Mouse (Mus musculus) forebrain, embryonic 14.5 days (tissue): ENCODE data around the gene Zfp735. TPM values are rescaled to one million over a fixed set of nuclear protein-coding genes. Genes with fewer than 3 reads are reported as not detected.

ENCODE experiments used
- ATAC-seq: fragments of 200-750 bp; cut with Nextera tagmentation; 2 replicates; pipeline ENCODE4 v1.8.0; 2017; ENCODE audit warnings: mild to moderate bottlenecking, moderate library complexity
- DNase-seq: peaks from one replicate; pipeline ENCODE4 v3.0.0-alpha.2; 2015; ENCODE audit warnings: low spot score
- H3K27ac ChIP-seq: fragments of 300-500 bp; sonication (generic); 2 replicates; pipeline ENCODE4 v1.5.1; 2014; ENCODE audit warnings: low read depth, mild to moderate bottlenecking, control low read depth, low read length, moderate library complexity
- H3K27me3 ChIP-seq: fragments of 300-500 bp; sonication (generic); replicated peaks from 2 replicates; pipeline ENCODE4 v1.6.1; 2014; ENCODE audit warnings: low read length, control low read depth, mixed read lengths; ENCODE audit not compliant: control insufficient read depth, insufficient read depth
- H3K36me3 ChIP-seq: fragments of 300-500 bp; sonication (generic); 2 replicates; pipeline ENCODE4 v1.6.1; 2014; ENCODE audit warnings: low read length, control low read depth; ENCODE audit not compliant: control insufficient read depth, insufficient read depth
- H3K4me1 ChIP-seq: fragments of 300-500 bp; sonication (generic); 2 replicates; pipeline ENCODE4 v1.6.1; 2014; ENCODE audit warnings: antibody characterized with exemption, low read length, control low read depth; ENCODE audit not compliant: control insufficient read depth, insufficient read depth
- H3K4me2 ChIP-seq: fragments of 300-500 bp; sonication (generic); 2 replicates; pipeline ENCODE4 v1.6.1; 2014; ENCODE audit warnings: mild to moderate bottlenecking, control low read depth, low read length
- H3K4me3 ChIP-seq: fragments of 300-500 bp; sonication (generic); 2 replicates; pipeline ENCODE4 v1.5.1; 2014; ENCODE audit warnings: low read depth, low read length, control low read depth
- H3K9ac ChIP-seq: fragments of 300-500 bp; sonication (generic); 2 replicates; pipeline ENCODE4 v1.6.1; 2014; ENCODE audit warnings: mild to moderate bottlenecking, low read length, control low read depth, moderate library complexity
- H3K9me3 ChIP-seq: fragments of 300-500 bp; sonication (generic); replicated peaks from 2 replicates; pipeline ENCODE4 v1.6.1; 2016; ENCODE audit warnings: low read length, control low read depth, mixed read lengths; ENCODE audit not compliant: control insufficient read depth
- WGBS: fragments of 180-500 bp; shearing (Covaris S2); extraction: QIAGEN DNeasy Blood & Tissue Kit; methylation state at CpG from one replicate; pipeline ENCODE4 v1.1.7; 2014; 5-methylcytosine and 5-hydroxymethylcytosine counted together
- polyA plus RNA-seq: library from polyadenylated mRNA; unstranded; fragments of >200 nt; fragmentation: Nextera tagmentation; extraction: Ambion mirVana; gene quantifications from 2 replicates; pipeline ENCODE4 v1.2.1, GENCODE M21; 2014

Gene Zfp735
- polyA plus RNA-seq: not detected in 2 replicates

GRCm38 (mm10) chr11:73688478-73688877 is at the start of gene Zfp735:
Gene Zfp735 (plus strand): TSS chr11:73688778.
- no peak within 1 kb of the TSS for H3K9ac ChIP-seq
- no peak within 1 kb of the TSS for H3K4me3 ChIP-seq
- WGBS: 77% methylated on average over 2 of the region's 2 CpGs
- peaks cover 2% of the 10 kb centered on the region; the same call in 1 of the 2 replicates for H3K9me3 ChIP-seq
- no peaks in the 10 kb centered on the region for H3K4me1 ChIP-seq
- DNase-seq (no peak), ATAC-seq (no peak)
- no peak within 1 kb of the TSS for H3K27ac ChIP-seq
- H3K4me2 ChIP-seq: no peak within 1 kb of the TSS
- H3K27me3 ChIP-seq: no peaks in the 10 kb centered on the region
- H3K36me3 ChIP-seq: no peaks in the 10 kb centered on the region

- H3K4me2 ChIP-seq: no peak overlapping the region
- no peak overlapping the region for H3K27ac ChIP-seq
- H3K27me3 ChIP-seq: no peaks in the 10 kb centered on the region
- H3K9ac ChIP-seq: no peak overlapping the region
- H3K4me1 ChIP-seq: no peaks in the 10 kb centered on the region
- no peaks in the 10 kb centered on the region for H3K36me3 ChIP-seq
- no peak for ATAC-seq
- DNase-seq: no peak
- no peak overlapping the region for H3K4me3 ChIP-seq
- H3K9me3 ChIP-seq: 0 out of 2 replicates have a peak, but pooled peaks cover 4% of the 10 kb centered on the region
Measured at GRCm38 (mm10) chr11:73759115-73759514, 70.5 kb downstream of the Zfp735 start.

Other genes with a start within 250 kb of the Zfp735 start
- not detected in 2 replicates for gene Olfr380, start 231.3 kb upstream of the Zfp735 start, polyA plus RNA-seq
- not detected in 2 replicates for gene Olfr381, start 197.2 kb upstream of the Zfp735 start, polyA plus RNA-seq
- gene Olfr382, start 171.6 kb upstream of the Zfp735 start, polyA plus RNA-seq: not detected in 2 replicates
- not detected in 2 replicates for gene Olfr385, start 95.8 kb upstream of the Zfp735 start, polyA plus RNA-seq
- gene Olfr384, start 90.2 kb upstream of the Zfp735 start, polyA plus RNA-seq: not detected in 2 replicates
- gene Olfr389, start 91.9 kb downstream of the Zfp735 start, polyA plus RNA-seq: not detected in 2 replicates
- not detected in 2 replicates for gene Olfr390, start 94.2 kb downstream of the Zfp735 start, polyA plus RNA-seq
- gene Olfr391-ps, start 114.3 kb downstream of the Zfp735 start, polyA plus RNA-seq: not detected in 2 replicates
- gene Olfr392, start 128.3 kb downstream of the Zfp735 start, polyA plus RNA-seq: not detected in 2 replicates
- not detected in 2 replicates for gene Olfr393, start 162.7 kb downstream of the Zfp735 start, polyA plus RNA-seq
- gene Olfr394, start 202.0 kb downstream of the Zfp735 start, polyA plus RNA-seq: not detected in 2 replicates
- not detected in 2 replicates for gene Olfr395, start 220.5 kb downstream of the Zfp735 start, polyA plus RNA-seq
- not detected in 2 replicates for gene Olfr23, start 247.9 kb downstream of the Zfp735 start, polyA plus RNA-seq